Mouse (Mus musculus) cerebellum, adult 2 months (tissue): Measurements from ENCODE around the gene Ovol2.

ENCODE experiments used
- CTCF ChIP-seq: fragments of 200-500 bp; IDR thresholded peaks from 2 replicates; pipeline ENCODE4 v1.5.1; 2011; ENCODE audit warnings: low read depth, mild to moderate bottlenecking, control low read depth, low read length, moderate library complexity, borderline replicate concordance; ENCODE audit not compliant: insufficient read depth
- POLR2A ChIP-seq: fragments of 200-500 bp; IDR thresholded peaks from 2 replicates; pipeline ENCODE4 v1.6.1; 2011; ENCODE audit warnings: low read length, control low read depth, borderline replicate concordance; ENCODE audit not compliant: insufficient read depth

DNA sequence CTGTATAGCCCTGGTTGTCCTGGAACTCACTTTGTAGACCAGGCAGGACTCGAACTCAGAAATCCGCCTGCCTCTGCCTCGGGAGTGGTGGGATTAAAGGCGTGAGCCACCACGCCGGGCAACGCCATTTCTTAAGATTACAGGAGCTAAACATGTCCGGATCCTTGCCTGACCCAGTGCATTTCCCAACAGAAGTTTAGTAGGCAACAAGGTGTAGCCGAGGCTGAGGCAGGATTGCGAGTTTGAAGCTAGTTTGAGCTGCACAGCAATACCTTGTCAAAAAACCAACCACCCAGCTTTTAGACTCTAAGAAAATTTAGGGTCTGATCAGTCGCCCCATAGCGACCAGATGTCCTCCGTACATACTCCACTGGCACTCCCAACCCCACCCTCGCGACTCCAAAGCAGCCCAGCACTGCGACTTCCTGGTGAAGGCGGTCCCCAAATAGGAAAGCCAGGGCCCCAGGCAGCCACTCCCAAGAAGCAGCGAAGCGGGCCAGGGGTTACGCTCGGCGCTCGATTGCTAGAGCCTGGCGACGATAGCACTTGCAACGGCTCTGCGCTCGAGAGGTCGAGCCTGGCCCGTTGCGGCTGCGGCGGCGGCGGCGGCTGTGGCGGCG, 36.6 kb upstream of the Ovol2 start, which contains the start of the genes Kat14 and Pet117:
- TF ChIP-seq CTCF (no peak), POLR2A (no peak)
